Mouse (Mus musculus): ENCODE results near the gene BC024978. TPM values are rescaled to one million over a fixed set of nuclear protein-coding genes. Genes with fewer than 3 reads are reported as not detected.

The BC024978 gene
- polyA plus RNA-seq, 1 experiment: 0.16 TPM

- TF ChIP-seq TAL1 (IDR thresholded peaks at IDR 0.05; ENCODE audit: low read length) (no peak), GATA1 (IDR thresholded peaks at IDR 0.05; ENCODE audit: low read length) (no peak)
- peaks cover 75% of the 10 kb centered on the region for H3K4me1 ChIP-seq (ENCODE audit: control insufficient read depth)
- no peaks in the 10 kb centered on the region for H3K9me3 ChIP-seq (ENCODE audit: control insufficient read depth, low read length)
Measured at GRCm38 (mm10) chr7:27228281-27228821, 32.8 kb downstream of the BC024978 start, which contains the start of gene Itpkc. TSS of gene Itpkc (minus strand) at chr7:27228661.

DNA sequence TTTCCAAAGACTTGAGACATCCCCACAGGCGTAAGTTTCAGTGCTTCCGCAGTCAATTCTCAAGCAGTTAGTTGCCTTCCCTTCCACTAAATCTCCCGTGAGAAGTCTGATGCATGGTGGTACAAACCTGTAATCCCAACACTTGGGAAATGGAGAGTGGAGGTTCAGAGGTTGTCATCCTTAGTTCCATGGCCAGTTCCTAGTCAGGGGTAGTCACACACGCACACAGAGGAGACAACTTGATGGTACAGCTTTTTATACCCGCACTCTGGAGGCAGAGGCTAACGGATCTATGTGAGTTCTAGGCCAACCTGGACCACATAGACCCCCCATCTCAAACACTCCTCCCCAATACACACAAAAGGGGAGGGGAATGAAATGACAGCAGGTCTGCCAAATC is 33.3 kb downstream of the BC024978 start:
- peaks cover 6% of the 10 kb centered on the region for H3K36me3 ChIP-seq (ENCODE audit: control insufficient read depth)
- TF ChIP-seq GATA1 (IDR thresholded peaks at IDR 0.05; ENCODE audit: low read length) (no peak), TAL1 (IDR thresholded peaks at IDR 0.05; ENCODE audit: low read length) (no peak)
- H3K4me1 ChIP-seq (ENCODE audit: control insufficient read depth): peaks cover 75% of the 10 kb centered on the region
- H3K27me3 ChIP-seq (ENCODE audit: control insufficient read depth): no peaks in the 10 kb centered on the region
- H3K4me3 ChIP-seq (replicated peaks): peak overlapping the region; percentile 87
- no peaks in the 10 kb centered on the region for H3K9me3 ChIP-seq (ENCODE audit: control insufficient read depth, low read length)

More at GRCm38 (mm10) chr7:27228281-27228821, 32.8 kb downstream of the BC024978 start, which contains the start of gene Itpkc:
- H3K27me3 ChIP-seq (ENCODE audit: control insufficient read depth): no peaks in the 10 kb centered on the region
- peaks cover 6% of the 10 kb centered on the region for H3K36me3 ChIP-seq (ENCODE audit: control insufficient read depth)
- peak within 1 kb of the TSS; percentile 87 for H3K4me3 ChIP-seq (replicated peaks)

DNA sequence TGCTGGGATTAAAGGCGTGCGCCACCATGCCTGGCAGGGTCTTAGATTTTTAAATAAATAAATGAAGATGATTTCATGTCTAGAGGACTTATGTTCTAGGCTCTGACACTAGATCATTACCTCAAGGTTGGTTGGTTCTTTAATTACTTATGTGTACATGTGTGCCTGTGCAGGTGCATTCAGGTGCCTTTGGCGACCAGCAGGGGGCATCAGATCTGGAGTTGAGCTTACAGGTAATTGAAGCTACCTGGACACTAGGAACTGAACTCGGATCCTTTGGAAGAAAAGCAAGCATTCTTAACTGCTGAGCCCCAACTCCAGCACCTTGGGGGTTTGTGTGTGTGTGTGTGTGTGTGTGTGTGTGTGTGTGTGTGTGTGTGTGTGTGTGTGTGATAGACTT is 35.2 kb downstream of the BC024978 start:
- Histone ChIP-seq H3K4me3 (replicated peaks) (no peak overlapping the region), H3K27me3 (ENCODE audit: control insufficient read depth) (no peaks in the 10 kb centered on the region), H3K36me3 (ENCODE audit: control insufficient read depth) (no peaks in the 10 kb centered on the region), H3K9me3 (ENCODE audit: control insufficient read depth, low read length) (no peaks in the 10 kb centered on the region), H3K4me1 (ENCODE audit: control insufficient read depth) (peaks cover 57% of the 10 kb centered on the region)
- TF ChIP-seq GATA1 (IDR thresholded peaks at IDR 0.05; ENCODE audit: low read length): no peak
- TF ChIP-seq TAL1 (IDR thresholded peaks at IDR 0.05; ENCODE audit: low read length): no peak

DNA sequence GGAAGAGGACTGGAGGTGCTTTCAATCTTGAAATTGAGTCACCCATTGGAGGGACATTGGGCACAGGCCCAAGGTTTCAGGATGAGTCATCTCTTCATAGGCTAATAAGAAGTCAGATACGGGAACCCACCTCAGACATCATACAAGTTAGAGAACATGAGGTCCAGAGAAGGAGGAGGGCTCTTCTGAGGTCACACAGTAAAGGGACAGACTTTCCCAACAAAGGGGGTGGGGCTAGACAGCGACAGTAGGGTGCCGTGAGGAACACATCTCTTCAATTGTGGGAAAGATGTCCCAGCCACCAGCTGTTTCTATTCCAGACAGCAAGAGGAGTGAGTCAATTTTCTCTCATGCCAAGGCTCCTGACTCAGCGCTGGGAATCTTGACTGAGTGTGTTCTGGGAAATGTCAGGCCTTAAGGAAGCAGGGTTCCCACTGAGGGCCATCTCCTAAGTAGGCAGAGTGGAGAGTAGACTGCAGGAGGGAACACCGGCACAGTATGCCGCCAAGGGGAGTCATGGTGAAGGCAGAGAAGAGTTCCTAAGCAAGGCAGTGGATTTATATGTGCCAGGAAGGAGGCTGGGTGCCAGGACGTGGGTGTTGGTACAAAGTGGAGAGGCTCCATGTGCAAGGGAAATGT is 36.2 kb downstream of the BC024978 start:
- peaks cover 47% of the 10 kb centered on the region for H3K4me1 ChIP-seq (ENCODE audit: control insufficient read depth)
- no peaks in the 10 kb centered on the region for H3K9me3 ChIP-seq (ENCODE audit: control insufficient read depth, low read length)
- no peaks in the 10 kb centered on the region for H3K36me3 ChIP-seq (ENCODE audit: control insufficient read depth)
- H3K27me3 ChIP-seq (ENCODE audit: control insufficient read depth): no peaks in the 10 kb centered on the region
- no peak overlapping the region for H3K4me3 ChIP-seq (replicated peaks)
- TF ChIP-seq TAL1 (IDR thresholded peaks at IDR 0.05; ENCODE audit: low read length): no peak
- TF ChIP-seq GATA1 (IDR thresholded peaks at IDR 0.05; ENCODE audit: low read length): no peak

- H3K36me3 ChIP-seq (ENCODE audit: control insufficient read depth): no peaks in the 10 kb centered on the region
- no peaks in the 10 kb centered on the region for H3K27me3 ChIP-seq (ENCODE audit: control insufficient read depth)
- no peak for TF ChIP-seq TAL1 (IDR thresholded peaks at IDR 0.05; ENCODE audit: low read length)
- TF ChIP-seq GATA1 (IDR thresholded peaks at IDR 0.05; ENCODE audit: low read length): no peak
Measured at GRCm38 (mm10) chr7:27232781-27233281, 37.2 kb downstream of the BC024978 start, which contains the start of gene Coq8b. TSS of gene Coq8b (plus strand) at chr7:27233023.

DNA sequence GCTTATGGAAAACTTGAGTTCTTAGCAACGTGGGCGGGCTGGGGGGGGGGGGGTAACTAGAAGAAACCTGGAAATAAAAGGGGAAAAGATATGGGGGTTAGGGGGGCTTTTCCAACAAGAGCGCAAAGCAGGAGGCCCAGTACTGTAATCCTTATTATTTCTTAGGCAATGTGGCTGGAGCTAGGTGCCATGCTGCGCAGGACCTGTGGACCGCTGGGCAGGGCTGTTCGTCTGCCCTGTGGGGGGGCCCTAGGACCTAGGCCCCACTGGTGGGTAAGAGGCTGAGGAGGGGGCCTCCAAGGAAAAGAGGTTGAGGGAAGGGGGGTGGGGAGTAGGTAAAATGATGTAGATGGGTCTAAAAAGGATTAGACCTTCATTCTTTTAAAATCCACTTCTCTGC is 37.7 kb downstream of the BC024978 start:
- Histone ChIP-seq H3K9me3 (ENCODE audit: control insufficient read depth, low read length) (no peaks in the 10 kb centered on the region), H3K27me3 (ENCODE audit: control insufficient read depth) (no peaks in the 10 kb centered on the region), H3K36me3 (ENCODE audit: control insufficient read depth) (no peaks in the 10 kb centered on the region), H3K4me1 (ENCODE audit: control insufficient read depth) (peaks cover 32% of the 10 kb centered on the region), H3K4me3 (replicated peaks) (peak overlapping the region; percentile 84)
- no peak for TF ChIP-seq TAL1 (IDR thresholded peaks at IDR 0.05; ENCODE audit: low read length)
- no peak for TF ChIP-seq GATA1 (IDR thresholded peaks at IDR 0.05; ENCODE audit: low read length)

More at GRCm38 (mm10) chr7:27232781-27233281, 37.2 kb downstream of the BC024978 start, which contains the start of gene Coq8b:
- peaks cover 36% of the 10 kb centered on the region for H3K4me1 ChIP-seq (ENCODE audit: control insufficient read depth)
- no peaks in the 10 kb centered on the region for H3K9me3 ChIP-seq (ENCODE audit: control insufficient read depth, low read length)
- peak within 1 kb of the TSS; percentile 84 for H3K4me3 ChIP-seq (replicated peaks)

- Histone ChIP-seq H3K36me3 (ENCODE audit: control insufficient read depth) (peaks cover 9% of the 10 kb centered on the region), H3K27me3 (ENCODE audit: control insufficient read depth) (no peaks in the 10 kb centered on the region), H3K4me3 (replicated peaks) (no peak overlapping the region), H3K4me1 (ENCODE audit: control insufficient read depth) (peaks cover 24% of the 10 kb centered on the region), H3K9me3 (ENCODE audit: control insufficient read depth, low read length) (no peaks in the 10 kb centered on the region)
- no peak for TF ChIP-seq TAL1 (IDR thresholded peaks at IDR 0.05; ENCODE audit: low read length)
- no peak for TF ChIP-seq GATA1 (IDR thresholded peaks at IDR 0.05; ENCODE audit: low read length)
Measured at GRCm38 (mm10) chr7:27235726-27236125, 40.1 kb downstream of the BC024978 start.

GRCm38 (mm10) chr7:27237527-27237926 is 41.9 kb downstream of the BC024978 start:
- peaks cover 13% of the 10 kb centered on the region for H3K4me1 ChIP-seq (ENCODE audit: control insufficient read depth)
- no peak overlapping the region for H3K4me3 ChIP-seq (replicated peaks)
- TF ChIP-seq GATA1 (IDR thresholded peaks at IDR 0.05; ENCODE audit: low read length) (no peak), TAL1 (IDR thresholded peaks at IDR 0.05; ENCODE audit: low read length) (no peak)
- H3K9me3 ChIP-seq (ENCODE audit: control insufficient read depth, low read length): no peaks in the 10 kb centered on the region
- H3K27me3 ChIP-seq (ENCODE audit: control insufficient read depth): no peaks in the 10 kb centered on the region
- H3K36me3 ChIP-seq (ENCODE audit: control insufficient read depth): peaks cover 18% of the 10 kb centered on the region

- H3K27me3 ChIP-seq (ENCODE audit: control insufficient read depth): no peaks in the 10 kb centered on the region
- TF ChIP-seq TAL1 (IDR thresholded peaks at IDR 0.05; ENCODE audit: low read length): no peak
- no peak for TF ChIP-seq GATA1 (IDR thresholded peaks at IDR 0.05; ENCODE audit: low read length)
- H3K4me1 ChIP-seq (ENCODE audit: control insufficient read depth): peaks cover 4% of the 10 kb centered on the region
- H3K9me3 ChIP-seq (ENCODE audit: control insufficient read depth, low read length): no peaks in the 10 kb centered on the region
- peaks cover 26% of the 10 kb centered on the region for H3K36me3 ChIP-seq (ENCODE audit: control insufficient read depth)
- no peak overlapping the region for H3K4me3 ChIP-seq (replicated peaks)
Measured at GRCm38 (mm10) chr7:27238568-27238967, 43.0 kb downstream of the BC024978 start.

Data from erythroblast, embryonic 14.5 days (primary cell).